Mouse (Mus musculus) MEL (cell line): Measurements from ENCODE around the gene Ankrd52. TPM values are rescaled to one million over a fixed set of nuclear protein-coding genes. Genes with fewer than 3 reads are reported as not detected.
A peak's percentile ranks its signal among the peaks of the same experiment; 100 is the strongest.

Experiments
- DNase-seq: peaks from one replicate; pipeline ENCODE4 v3.0.0; 2011; ENCODE audit warnings: low read depth, low spot score
- H3K27ac ChIP-seq: 2 replicates; pipeline ENCODE4 v1.5.1; 2012; ENCODE audit warnings: low read depth, mild to moderate bottlenecking, control low read depth, low read length, moderate library complexity; ENCODE audit not compliant: control insufficient read depth
- H3K27me3 ChIP-seq, 2 experiments: fragments of 150-350 bp in 1 of 2; sonication (generic) in 1 of 2; 2 replicates each; pipeline ENCODE4 v1.6.1; 2012; ENCODE audit warnings: low read length in 2 of 2, mild to moderate bottlenecking in 2 of 2, improper control_type of control experiment in 1 of 2, moderate library complexity in 1 of 2; ENCODE audit not compliant: insufficient read depth in 2 of 2, control insufficient read depth in 1 of 2
- H3K36me3 ChIP-seq, 2 experiments: 2 replicates each; pipeline ENCODE4 v1.6.1; 2012 to 2014; ENCODE audit warnings: low read length in 2 of 2, improper control_type of control experiment in 1 of 2, inconsistent platforms in 1 of 2, mild to moderate bottlenecking in 1 of 2; ENCODE audit not compliant: insufficient read depth in 2 of 2, control insufficient read depth in 1 of 2
- H3K4me1 ChIP-seq, 2 experiments: fragments of 150-350 bp in 1 of 2; sonication (generic) in 1 of 2; 2 replicates each; pipeline ENCODE4 v1.6.1; 2012; ENCODE audit warnings: low read length in 2 of 2, improper control_type of control experiment in 1 of 2, mild to moderate bottlenecking in 1 of 2; ENCODE audit not compliant: insufficient read depth in 2 of 2, control insufficient read depth in 1 of 2
- H3K4me3 ChIP-seq, 2 experiments: fragments of 150-350 bp in 1 of 2; sonication (generic) in 1 of 2; 2 replicates each; pipeline ENCODE4 v1.5.1; 2012; ENCODE audit warnings: low read depth in 2 of 2, low read length in 2 of 2, mild to moderate bottlenecking in 2 of 2, moderate library complexity in 2 of 2, control low read depth in 1 of 2, improper control_type of control experiment in 1 of 2; ENCODE audit not compliant: control insufficient read depth in 1 of 2, insufficient read depth in 1 of 2
- H3K79me2 ChIP-seq: 2 replicates; pipeline ENCODE4 v1.6.1; 2012; ENCODE audit warnings: mild to moderate bottlenecking, low read length, moderate library complexity; ENCODE audit not compliant: control insufficient read depth, poor library complexity, insufficient read depth
- H3K9ac ChIP-seq: 2 replicates; pipeline ENCODE4 v1.6.1; 2012; ENCODE audit warnings: low read depth, mild to moderate bottlenecking, control low read depth, low read length, moderate library complexity; ENCODE audit not compliant: control insufficient read depth, poor library complexity, severe bottlenecking
- H3K9me3 ChIP-seq: fragments of 150-350 bp; sonication (generic); replicated peaks from 2 replicates; pipeline ENCODE4 v1.6.1; 2012; ENCODE audit warnings: mild to moderate bottlenecking, low read length, improper control_type of control experiment, moderate library complexity; ENCODE audit not compliant: insufficient read depth
- CHD1 ChIP-seq: IDR thresholded peaks from 2 replicates; pipeline ENCODE4 v1.6.1; 2012; ENCODE audit warnings: low read depth, mild to moderate bottlenecking, inconsistent platforms, low read length, improper control_type of control experiment
- CHD2 ChIP-seq: IDR thresholded peaks from 2 replicates; pipeline ENCODE4 v1.6.1; 2011; ENCODE audit warnings: low read length, improper control_type of control experiment
- ELF1 ChIP-seq: IDR thresholded peaks from 2 replicates; pipeline ENCODE4 v1.6.1; 2014; ENCODE audit warnings: low read depth, mild to moderate bottlenecking, inconsistent platforms, low read length, improper control_type of control experiment, moderate library complexity
- ETS1 ChIP-seq: IDR thresholded peaks from 2 replicates; pipeline ENCODE4 v1.6.1; 2012; ENCODE audit warnings: low read depth, mild to moderate bottlenecking, inconsistent platforms, low read length, improper control_type of control experiment, moderate library complexity
- GABPA ChIP-seq: IDR thresholded peaks from 2 replicates; pipeline ENCODE4 v1.6.1; 2012; ENCODE audit warnings: low read depth, mild to moderate bottlenecking, inconsistent platforms, low read length, improper control_type of control experiment, moderate library complexity
- GATA1 ChIP-seq: IDR thresholded peaks from 2 replicates; pipeline ENCODE4 v1.6.1; 2011; ENCODE audit warnings: low read depth, low read length, improper control_type of control experiment
- HCFC1 ChIP-seq: IDR thresholded peaks from 2 replicates; pipeline ENCODE4 v1.6.1; 2012; ENCODE audit warnings: low read depth, mild to moderate bottlenecking, inconsistent platforms, low read length, improper control_type of control experiment, moderate library complexity
- JUND ChIP-seq: IDR thresholded peaks from 2 replicates; pipeline ENCODE4 v1.6.1; 2011; ENCODE audit warnings: low read depth, mild to moderate bottlenecking, improper control_type of control experiment, low read length
- KAT2A ChIP-seq: conservative IDR thresholded peaks from 2 replicates; pipeline ENCODE4 v1.6.1; 2012; ENCODE audit warnings: low read depth, low read length, improper control_type of control experiment, inconsistent platforms
- MAX ChIP-seq: IDR thresholded peaks from 2 replicates; pipeline ENCODE4 v1.6.1; 2011; ENCODE audit warnings: low read length, improper control_type of control experiment
- MAZ ChIP-seq: IDR thresholded peaks from 2 replicates; pipeline ENCODE4 v1.6.1; 2012; ENCODE audit warnings: low read depth, mild to moderate bottlenecking, inconsistent platforms, low read length, improper control_type of control experiment
- MEF2A ChIP-seq: IDR thresholded peaks from 2 replicates; pipeline ENCODE4 v1.6.1; 2014; ENCODE audit warnings: low read depth, mild to moderate bottlenecking, inconsistent platforms, low read length, improper control_type of control experiment; ENCODE audit not compliant: poor library complexity, insufficient replicate concordance, severe bottlenecking; ENCODE audit errors: extremely low read depth
- MYC ChIP-seq: IDR thresholded peaks from 2 replicates; pipeline ENCODE4 v1.6.1; 2011; ENCODE audit warnings: low read depth, mild to moderate bottlenecking, low read length, improper control_type of control experiment, moderate library complexity
- NELFE ChIP-seq: IDR thresholded peaks from 2 replicates; pipeline ENCODE4 v1.6.1; 2011; ENCODE audit warnings: low read depth, low read length, improper control_type of control experiment
- NRF1 ChIP-seq: IDR thresholded peaks from 2 replicates; pipeline ENCODE4 v1.6.1; 2014; ENCODE audit warnings: low read depth, mild to moderate bottlenecking, inconsistent platforms, low read length, improper control_type of control experiment, moderate library complexity; ENCODE audit not compliant: poor library complexity, insufficient read depth, severe bottlenecking
- POLR2AphosphoS2 ChIP-seq: IDR thresholded peaks from 2 replicates; pipeline ENCODE4 v1.6.1; 2011; ENCODE audit warnings: low read length, improper control_type of control experiment
- RAD21 ChIP-seq: IDR thresholded peaks from 2 replicates; pipeline ENCODE4 v1.6.1; 2011; ENCODE audit warnings: mild to moderate bottlenecking, low read depth, low read length, improper control_type of control experiment
- RCOR1 ChIP-seq: IDR thresholded peaks from 2 replicates; pipeline ENCODE4 v1.6.1; 2012; ENCODE audit warnings: low read depth, mild to moderate bottlenecking, inconsistent platforms, low read length, improper control_type of control experiment
- SIN3A ChIP-seq: IDR thresholded peaks from 2 replicates; pipeline ENCODE4 v1.6.1; 2012; ENCODE audit warnings: low read length, improper control_type of control experiment, inconsistent platforms
- SMC3 ChIP-seq: IDR thresholded peaks from 2 replicates; pipeline ENCODE4 v1.6.1; 2011; ENCODE audit warnings: low read depth, low read length, improper control_type of control experiment
- TAL1 ChIP-seq: IDR thresholded peaks from 2 replicates; pipeline ENCODE4 v1.6.1; 2012; ENCODE audit warnings: mild to moderate bottlenecking, inconsistent platforms, low read length, moderate library complexity, mixed read lengths
- TBP ChIP-seq: IDR thresholded peaks from 2 replicates; pipeline ENCODE4 v1.8.0; 2011; ENCODE audit warnings: low read depth, low read length, improper control_type of control experiment
- TCF12 ChIP-seq: IDR thresholded peaks from 2 replicates; pipeline ENCODE4 v1.6.1; 2014; ENCODE audit warnings: low read depth, mild to moderate bottlenecking, inconsistent platforms, low read length, improper control_type of control experiment, moderate library complexity
- UBTF ChIP-seq: IDR thresholded peaks from 2 replicates; pipeline ENCODE4 v1.6.1; 2012; ENCODE audit warnings: low read depth, mild to moderate bottlenecking, inconsistent platforms, low read length, improper control_type of control experiment, moderate library complexity, borderline replicate concordance; ENCODE audit not compliant: insufficient read depth
- ZKSCAN1 ChIP-seq: IDR thresholded peaks from 2 replicates; pipeline ENCODE4 v1.6.1; 2012; ENCODE audit warnings: low read depth, mild to moderate bottlenecking, inconsistent platforms, low read length, improper control_type of control experiment, moderate library complexity
- ZMIZ1 ChIP-seq: IDR thresholded peaks from 2 replicates; pipeline ENCODE4 v1.6.1; 2012; ENCODE audit warnings: low read depth, mild to moderate bottlenecking, inconsistent platforms, low read length, improper control_type of control experiment, moderate library complexity
- polyA plus RNA-seq, 2 experiments: library from polyadenylated mRNA; stranded (reverse) in 1 of 2; unstranded in 1 of 2; fragments of >175 nt in 1 of 2; fragments of >200 nt in 1 of 2; gene quantifications; 2 replicates each; pipeline versions ENCODE4 v1.2.1 to v1.2.4; 2012; ENCODE audit warnings: low replicate concordance in 2 of 2, low read depth in 1 of 2; ENCODE audit not compliant: insufficient read length in 2 of 2, insufficient read depth in 1 of 2, missing spikeins in 1 of 2
- total RNA-seq: library from RNA; depleted of rRNA; stranded (reverse); fragments of 300-350 nt; gene quantifications from 2 replicates; pipeline ENCODE4 v1.2.3, GENCODE M21; 2012

The Ankrd52 gene
- total and polyA plus RNA-seq, 3 experiments = 9.5 to 39.9 TPM; not detected in 1

- no peak for TF ChIP-seq ZKSCAN1
- peak; percentile 11; the same call in 1 of the 2 replicates for TF ChIP-seq SMC3
- TF ChIP-seq TBP = peak; percentile 51; the same call in 1 of the 2 replicates
- TF ChIP-seq RAD21 = no peak
- TF ChIP-seq MAZ = peak; percentile 85
- peak; percentile 66 for TF ChIP-seq MAX
- TF ChIP-seq RCOR1 = peak; percentile 91
- TF ChIP-seq UBTF = no peak
- TF ChIP-seq ETS1 = peak; percentile 99
Measured at GRCm38 (mm10) chr10:128344568-128345275, 32.2 kb upstream of the Ankrd52 start (continued).

- no peaks in the 10 kb centered on the region for H3K9me3 ChIP-seq
- peaks cover 19 to 23% of the 10 kb centered on the region in 2 experiments for H3K4me1 ChIP-seq
- H3K4me3 ChIP-seq = no peak overlapping the region
- no peak for DNase-seq
- peaks cover 38% of the 10 kb centered on the region for H3K79me2 ChIP-seq
- no peak for TF ChIP-seq POLR2AphosphoS2
- no peak for TF ChIP-seq CHD1
- no peak for TF ChIP-seq MYC
- TF ChIP-seq TAL1 = no peak
- no peak for TF ChIP-seq CHD2
- no peak for TF ChIP-seq ELF1
- no peak for TF ChIP-seq UBTF
- TF ChIP-seq GABPA = no peak
- no peaks in the 10 kb centered on the region for H3K27me3 ChIP-seq
- H3K27ac ChIP-seq = no peak overlapping the region
- H3K36me3 ChIP-seq = peaks cover 29 to 47% of the 10 kb centered on the region in 2 experiments
- H3K9ac ChIP-seq = no peak overlapping the region
Measured at GRCm38 (mm10) chr10:128347541-128347940, 29.4 kb upstream of the Ankrd52 start.

DNA sequence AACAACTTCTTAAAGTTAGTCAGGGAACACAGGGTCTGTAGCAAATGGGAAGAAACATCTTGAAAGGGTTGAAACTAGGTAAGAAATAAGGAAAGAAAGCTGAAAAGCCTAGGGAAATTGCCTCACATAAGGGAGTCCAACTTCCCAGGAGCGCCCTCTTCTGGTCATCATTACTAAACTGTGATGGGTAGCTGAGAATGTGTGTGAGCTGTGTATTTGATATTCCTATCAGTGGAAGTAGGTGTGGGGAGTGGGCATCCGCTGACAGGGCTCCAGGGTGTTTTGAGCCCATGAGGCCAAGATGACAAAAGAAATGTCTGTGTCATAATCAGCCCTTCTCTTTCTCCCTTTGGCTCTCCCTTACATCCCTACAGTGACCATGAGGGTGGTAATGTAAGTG is 18.1 kb upstream of the Ankrd52 start:
- H3K9me3 ChIP-seq = no peaks in the 10 kb centered on the region
- no peak overlapping the region for H3K27ac ChIP-seq
- peak; percentile 70 for DNase-seq
- no peaks in the 10 kb centered on the region for H3K27me3 ChIP-seq
- no peaks in the 10 kb centered on the region for H3K4me1 ChIP-seq
- H3K79me2 ChIP-seq = no peaks in the 10 kb centered on the region
- H3K36me3 ChIP-seq = peaks cover 2 to 57% of the 10 kb centered on the region in 2 experiments; a peak in 3 of 4 replicates
- no peak overlapping the region for H3K9ac ChIP-seq
- no peak overlapping the region for H3K4me3 ChIP-seq
- TF ChIP-seq ZMIZ1 = no peak
- peak; percentile 52 for TF ChIP-seq SMC3
- TF ChIP-seq MAX = no peak
- TF ChIP-seq HCFC1 = no peak
- TF ChIP-seq RCOR1 = no peak
- TF ChIP-seq RAD21 = peak; percentile 16
- TF ChIP-seq SIN3A = no peak
- TF ChIP-seq GATA1 = no peak
- TF ChIP-seq KAT2A = no peak
- no peak for TF ChIP-seq ELF1
- TF ChIP-seq POLR2AphosphoS2 = peak; percentile 2; the same call in 1 of the 2 replicates
- TF ChIP-seq TCF12 = no peak
- no peak for TF ChIP-seq NRF1
- TF ChIP-seq CHD2 = no peak
- no peak for TF ChIP-seq MYC
- no peak for TF ChIP-seq JUND
- no peak for TF ChIP-seq CHD1
- no peak for TF ChIP-seq MEF2A
- TF ChIP-seq NELFE = no peak
- no peak for TF ChIP-seq UBTF
